Mouse (Mus musculus) hindbrain, embryonic 14.5 days (tissue): ENCODE measurements around the gene Zcchc17. TPM values are rescaled to one million over a fixed set of nuclear protein-coding genes. Genes with fewer than 3 reads are reported as not detected.

Experiments used
- ATAC-seq: fragments of 200-750 bp; cut with Nextera tagmentation; 2 replicates; pipeline ENCODE4 v1.8.0; 2017; ENCODE audit warnings: moderate number of reproducible peaks, mild to moderate bottlenecking, moderate TSS enrichment, moderate library complexity; ENCODE audit not compliant: low FRiP score
- DNase-seq: peaks from one replicate; pipeline ENCODE4 v3.0.0-alpha.2; 2015; ENCODE audit warnings: low spot score
- H3K27ac ChIP-seq: fragments of 300-500 bp; sonication (generic); 2 replicates; pipeline ENCODE4 v1.5.1; 2014; ENCODE audit warnings: mild to moderate bottlenecking, moderate library complexity
- H3K27me3 ChIP-seq: fragments of 300-500 bp; sonication (generic); 2 replicates; pipeline ENCODE4 v1.6.1; 2014; ENCODE audit warnings: mild to moderate bottlenecking, low read length, mixed read lengths; ENCODE audit not compliant: control insufficient read depth, insufficient read depth
- H3K36me3 ChIP-seq: fragments of 300-500 bp; sonication (generic); replicated peaks from 2 replicates; pipeline ENCODE4 v1.6.1; 2014; ENCODE audit not compliant: control insufficient read depth, insufficient read depth
- H3K4me1 ChIP-seq: fragments of 300-500 bp; sonication (generic); replicated peaks from 2 replicates; pipeline ENCODE4 v1.6.1; 2014; ENCODE audit warnings: antibody characterized with exemption, low read length, mixed read lengths; ENCODE audit not compliant: control insufficient read depth, insufficient read depth
- H3K4me2 ChIP-seq: fragments of 300-500 bp; sonication (generic); replicated peaks from 2 replicates; pipeline ENCODE4 v1.6.1; 2014; ENCODE audit warnings: mild to moderate bottlenecking, moderate library complexity
- H3K4me3 ChIP-seq: fragments of 300-500 bp; sonication (generic); replicated peaks from 2 replicates; pipeline ENCODE4 v1.5.1; 2014; ENCODE audit warnings: mild to moderate bottlenecking, low read length
- H3K9ac ChIP-seq: fragments of 300-500 bp; sonication (generic); 2 replicates; pipeline ENCODE4 v1.6.1; 2014
- H3K9me3 ChIP-seq: fragments of 300-500 bp; sonication (generic); 2 replicates; pipeline ENCODE4 v1.6.1; 2016; ENCODE audit warnings: low read length; ENCODE audit not compliant: control insufficient read depth
- WGBS: fragments of 180-500 bp; shearing (Covaris S2); extraction: QIAGEN DNeasy Blood & Tissue Kit; methylation state at CpG from one replicate; pipeline ENCODE4 v1.1.7; 2014; 5-methylcytosine and 5-hydroxymethylcytosine counted together
- polyA plus RNA-seq: library from polyadenylated mRNA; unstranded; fragments of >200 nt; fragmentation: Nextera tagmentation; extraction: Ambion mirVana; gene quantifications from 2 replicates; pipeline ENCODE4 v1.2.1, GENCODE M21; 2014

Zcchc17 gene
- polyA plus RNA-seq, 1 experiment from 2014 or later: 88.1 TPM

DNA sequence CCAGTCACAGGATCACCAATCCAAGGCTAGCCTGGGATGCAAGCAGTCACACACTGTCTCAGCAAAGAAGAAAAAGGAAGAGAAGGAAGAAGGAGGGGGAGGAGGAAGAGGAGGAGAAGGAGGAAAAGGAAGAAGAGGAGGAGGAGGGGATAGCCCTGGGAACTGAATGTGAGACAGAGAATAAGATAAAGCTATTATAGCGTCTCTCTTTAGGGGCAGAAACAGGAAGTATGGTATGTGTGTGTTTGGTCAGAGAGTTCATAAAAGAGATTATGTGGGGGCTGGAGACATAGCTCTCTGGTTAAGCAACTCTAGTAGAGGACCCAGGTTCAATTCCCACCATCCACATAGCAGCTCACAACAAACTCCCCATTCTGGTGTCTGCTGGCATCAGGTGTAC lies 36.6 kb downstream of the Zcchc17 start:
- 100% methylated on average over 1 of the region's 1 CpGs for WGBS
- Histone ChIP-seq H3K9me3 (no peaks in the 10 kb centered on the region), H3K4me3 (no peak overlapping the region), H3K36me3 (peaks cover 79% of the 10 kb centered on the region), H3K27me3 (no peaks in the 10 kb centered on the region), H3K4me2 (no peak overlapping the region), H3K4me1 (no peaks in the 10 kb centered on the region), H3K27ac (no peak overlapping the region), H3K9ac (no peak overlapping the region)
- no peak for DNase-seq
- ATAC-seq: no peak

GRCm38 (mm10) chr4:130322567-130322966 lies 37.2 kb downstream of the Zcchc17 start:
- Histone ChIP-seq H3K36me3 (peaks cover 79% of the 10 kb centered on the region), H3K27me3 (no peaks in the 10 kb centered on the region), H3K4me1 (no peaks in the 10 kb centered on the region), H3K4me3 (no peak overlapping the region), H3K4me2 (no peak overlapping the region), H3K9me3 (no peaks in the 10 kb centered on the region), H3K9ac (no peak overlapping the region), H3K27ac (no peak overlapping the region)
- DNase-seq (no peak), ATAC-seq (no peak)
- WGBS: 86% methylated on average over 7 of the region's 7 CpGs

DNA sequence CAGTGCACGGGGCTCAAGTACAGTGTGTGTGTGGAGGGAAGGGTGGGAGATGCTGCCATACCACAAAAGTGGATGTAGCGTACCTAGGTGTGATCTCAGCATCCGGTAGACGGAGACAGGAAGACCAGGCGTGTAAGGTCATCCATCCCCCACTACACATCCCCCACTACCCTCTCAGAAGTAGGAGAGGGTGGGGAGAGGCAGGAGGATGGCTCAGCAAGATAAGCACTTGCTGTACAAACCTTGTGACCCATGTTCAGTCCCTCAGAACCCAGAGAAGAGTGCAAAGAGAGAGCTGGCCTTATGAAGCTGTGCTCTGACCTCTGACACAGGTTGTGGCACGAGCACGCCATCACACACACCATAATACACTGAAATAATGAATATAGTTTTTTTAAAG lies 38.1 kb downstream of the Zcchc17 start:
- ATAC-seq (no peak), DNase-seq (no peak)
- no peaks in the 10 kb centered on the region for H3K9me3 ChIP-seq
- H3K9ac ChIP-seq: no peak overlapping the region
- H3K4me2 ChIP-seq: no peak overlapping the region
- WGBS: 93% methylated on average over 7 of the region's 7 CpGs
- peaks cover 78% of the 10 kb centered on the region for H3K36me3 ChIP-seq
- no peaks in the 10 kb centered on the region for H3K27me3 ChIP-seq
- no peaks in the 10 kb centered on the region for H3K4me1 ChIP-seq
- no peak overlapping the region for H3K27ac ChIP-seq
- no peak overlapping the region for H3K4me3 ChIP-seq

DNA sequence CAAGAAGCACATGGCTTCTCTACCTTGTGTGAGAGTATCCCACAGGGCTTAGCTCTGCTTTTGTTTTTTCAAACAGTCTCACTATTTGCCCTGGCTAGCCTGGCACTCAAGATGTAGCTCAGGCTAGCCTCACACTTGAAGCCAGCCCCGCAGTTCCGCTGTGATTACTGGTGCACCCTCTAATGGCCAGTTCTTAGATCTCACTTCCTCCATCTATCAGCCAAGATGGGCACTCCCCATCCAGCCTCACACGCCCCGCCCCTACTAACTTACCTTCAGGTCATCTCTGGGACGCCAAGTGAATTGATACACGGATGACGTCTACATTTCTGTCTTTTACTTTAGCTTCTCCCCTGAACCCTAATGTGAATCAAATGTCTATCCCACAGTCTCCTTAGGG lies 40.2 kb downstream of the Zcchc17 start:
- Histone ChIP-seq H3K4me2 (no peak overlapping the region), H3K36me3 (peaks cover 76% of the 10 kb centered on the region), H3K27ac (no peak overlapping the region), H3K9ac (no peak overlapping the region), H3K4me1 (no peaks in the 10 kb centered on the region), H3K27me3 (no peaks in the 10 kb centered on the region), H3K4me3 (no peak overlapping the region), H3K9me3 (no peaks in the 10 kb centered on the region)
- ATAC-seq (no peak), DNase-seq (no peak)
- 83% methylated on average over 7 of the region's 7 CpGs for WGBS

- DNase-seq (no peak), ATAC-seq (no peak)
- Histone ChIP-seq H3K27me3 (no peaks in the 10 kb centered on the region), H3K27ac (no peak overlapping the region), H3K4me3 (no peak overlapping the region), H3K36me3 (peaks cover 78% of the 10 kb centered on the region), H3K9ac (no peak overlapping the region), H3K4me2 (no peak overlapping the region), H3K9me3 (no peaks in the 10 kb centered on the region), H3K4me1 (no peaks in the 10 kb centered on the region)
- 62% methylated on average over 3 of the region's 3 CpGs for WGBS
Observed at GRCm38 (mm10) chr4:130318122-130318521, 41.6 kb downstream of the Zcchc17 start.

- Histone ChIP-seq H3K4me2 (no peak overlapping the region), H3K27ac (no peak overlapping the region), H3K27me3 (no peaks in the 10 kb centered on the region), H3K9me3 (no peaks in the 10 kb centered on the region), H3K9ac (no peak overlapping the region), H3K4me3 (no peak overlapping the region), H3K4me1 (no peaks in the 10 kb centered on the region), H3K36me3 (peaks cover 71% of the 10 kb centered on the region)
- WGBS: 81% methylated on average over 10 of the region's 10 CpGs
- DNase-seq: no peak
- no peak for ATAC-seq
Observed at GRCm38 (mm10) chr4:130316691-130317090, 43.1 kb downstream of the Zcchc17 start.

GRCm38 (mm10) chr4:130315771-130316527 lies 43.8 kb downstream of the Zcchc17 start:
- Histone ChIP-seq H3K9ac (no peak overlapping the region), H3K4me2 (no peak overlapping the region), H3K27me3 (no peaks in the 10 kb centered on the region), H3K9me3 (no peaks in the 10 kb centered on the region), H3K4me3 (no peak overlapping the region), H3K27ac (no peak overlapping the region), H3K4me1 (no peaks in the 10 kb centered on the region), H3K36me3 (peaks cover 67% of the 10 kb centered on the region)
- DNase-seq (no peak), ATAC-seq (no peak)
- WGBS: 77% methylated on average over 13 of the region's 13 CpGs

DNA sequence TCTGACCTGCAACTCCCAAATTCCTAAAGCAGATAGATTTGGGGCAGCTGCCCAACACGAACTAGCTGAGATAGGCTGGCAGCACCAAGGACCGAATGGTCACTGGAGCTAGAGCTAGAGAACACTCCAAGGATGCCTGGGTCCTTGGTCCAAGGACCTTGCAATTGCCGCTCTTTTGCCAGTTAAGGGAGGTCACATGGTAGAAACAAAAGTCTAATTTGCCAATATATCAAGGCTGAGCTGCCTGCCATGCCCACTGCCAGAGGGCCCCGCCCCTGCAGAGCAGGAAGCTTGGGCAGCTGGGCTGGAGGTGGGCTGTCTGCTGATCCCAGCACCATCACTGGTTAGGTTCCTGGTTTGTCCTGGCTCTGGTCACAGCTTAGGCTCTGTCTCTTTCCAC lies 46.2 kb downstream of the Zcchc17 start:
- H3K9ac ChIP-seq: no peak overlapping the region
- 89% methylated on average over 4 of the region's 4 CpGs for WGBS
- no peak for DNase-seq
- H3K4me2 ChIP-seq: no peak overlapping the region
- peaks cover 7% of the 10 kb centered on the region for H3K4me1 ChIP-seq
- H3K4me3 ChIP-seq: no peak overlapping the region
- no peak overlapping the region for H3K27ac ChIP-seq
- ATAC-seq: no peak
- peaks cover 56% of the 10 kb centered on the region for H3K36me3 ChIP-seq
- H3K9me3 ChIP-seq: no peaks in the 10 kb centered on the region
- H3K27me3 ChIP-seq: no peaks in the 10 kb centered on the region

DNA sequence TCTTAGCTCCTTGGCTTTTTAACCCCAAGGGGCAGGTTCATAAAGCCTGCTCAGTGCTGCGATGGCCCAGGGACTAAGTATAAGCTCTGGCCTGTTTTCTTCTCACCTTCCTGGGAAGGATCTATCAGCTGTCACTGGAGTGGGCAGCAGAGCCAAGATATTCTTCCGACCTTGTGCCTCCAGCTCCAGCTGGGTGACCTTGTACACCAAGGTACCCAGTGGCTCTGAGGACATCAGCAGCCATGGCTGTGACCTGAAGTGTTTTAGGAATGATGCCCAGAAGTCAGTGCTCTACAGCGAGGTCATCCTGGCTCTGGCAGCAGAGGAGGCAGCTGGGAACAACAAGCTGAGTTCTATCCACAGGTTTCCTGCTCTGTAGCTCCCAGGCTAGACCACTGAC lies 47.2 kb downstream of the Zcchc17 start:
- Histone ChIP-seq H3K27me3 (peaks cover under 1% of the 10 kb centered on the region; the same call in 1 of the 2 replicates), H3K36me3 (peaks cover 48% of the 10 kb centered on the region), H3K4me2 (no peak overlapping the region), H3K4me1 (peaks cover 10% of the 10 kb centered on the region), H3K9ac (no peak overlapping the region), H3K4me3 (no peak overlapping the region), H3K9me3 (no peaks in the 10 kb centered on the region), H3K27ac (no peak overlapping the region)
- WGBS: 91% methylated on average over 3 of the region's 3 CpGs
- no peak for DNase-seq
- no peak for ATAC-seq

DNA sequence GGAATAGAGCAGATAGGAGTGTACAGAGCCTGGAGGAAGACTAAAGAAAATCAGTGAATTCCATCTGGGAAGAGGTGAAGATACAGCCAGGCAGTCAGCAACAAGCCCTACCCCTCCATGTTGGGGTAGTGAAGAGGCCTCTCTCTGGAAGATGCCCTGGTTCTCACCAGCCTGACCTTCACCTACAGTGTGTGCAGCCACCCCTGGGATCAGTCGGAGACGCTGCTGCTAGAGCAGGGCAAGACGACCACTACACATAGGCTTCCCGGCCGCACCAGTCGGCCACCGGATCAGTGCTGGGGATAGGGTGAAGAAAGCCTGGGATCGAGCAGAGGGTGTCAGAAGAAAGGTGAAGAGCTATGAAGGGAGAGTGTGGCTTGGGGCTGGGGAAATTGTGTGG lies 50.5 kb downstream of the Zcchc17 start:
- Histone ChIP-seq H3K36me3 (peaks cover 19% of the 10 kb centered on the region), H3K9me3 (no peaks in the 10 kb centered on the region), H3K27ac (peak overlapping the region; percentile 49), H3K4me3 (peak overlapping the region; percentile 59), H3K9ac (peak overlapping the region; percentile 84), H3K4me2 (peak overlapping the region; percentile 95), H3K27me3 (peaks cover 13% of the 10 kb centered on the region), H3K4me1 (peaks cover 11% of the 10 kb centered on the region)
- ATAC-seq: no peak
- no peak for DNase-seq
- WGBS: 47% methylated on average over 8 of the region's 8 CpGs
